Mouse (Mus musculus) small intestine, adult 2 months (tissue): ENCODE data around the gene Ankrd60.

Experiments
- CTCF ChIP-seq: fragments of 200-500 bp; IDR thresholded peaks from 2 replicates; pipeline ENCODE4 v1.5.1; 2012; ENCODE audit warnings: low read depth, mild to moderate bottlenecking, control low read depth, inconsistent platforms, low read length, moderate library complexity, mixed read lengths; ENCODE audit not compliant: insufficient replicate concordance, insufficient read length; ENCODE audit errors: extremely low read depth
- POLR2A ChIP-seq: fragments of 200-500 bp; IDR thresholded peaks from 2 replicates; pipeline ENCODE4 v1.6.1; 2012; ENCODE audit warnings: low read depth, mild to moderate bottlenecking, control low read depth, inconsistent platforms, low read length, moderate library complexity

DNA sequence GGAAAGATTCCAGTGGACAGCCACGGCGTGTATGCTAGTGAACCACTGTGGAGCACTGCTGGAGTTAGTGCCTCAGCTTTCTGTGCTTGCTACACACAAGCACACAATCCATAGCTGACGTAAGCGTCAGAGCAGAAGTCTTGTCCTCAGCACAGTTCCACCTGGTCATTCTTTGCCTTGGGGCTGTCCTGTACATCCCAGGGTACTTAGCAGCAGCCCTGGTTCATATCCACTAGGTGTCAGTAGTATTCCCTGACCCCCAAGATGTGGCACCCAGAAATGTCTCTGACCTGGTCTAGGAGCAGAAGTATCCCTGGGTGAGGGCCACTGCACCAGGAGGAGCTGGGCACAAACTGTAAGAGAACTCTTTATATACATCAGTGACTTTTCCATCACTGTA lies 42.5 kb upstream of the Ankrd60 start:
- TF ChIP-seq POLR2A (no peak), CTCF (peak; percentile 33; the same call in 1 of the 2 replicates)
